Mouse (Mus musculus): Measurements from ENCODE around the gene Ucn3. TPM values are rescaled to one million over a fixed set of nuclear protein-coding genes. Genes with fewer than 3 reads are reported as not detected.
"Not testable (repeated sequence)": the region's sequence is repeated elsewhere in the genome, so short reads cannot be mapped to it uniquely, and the experiment has no call there.

Ucn3 gene
- polyA plus RNA-seq, 1 experiment from 2014 or later: not detected

- Histone ChIP-seq H3K4me3 (no peak overlapping the region), H3K27me3 (replicated peaks) (no peaks in the 10 kb centered on the region), H3K9ac (no peak overlapping the region), H3K4me1 (peaks cover 18% of the 10 kb centered on the region), H3K4me2 (no peak overlapping the region), H3K9me3 (replicated peaks) (no peaks in the 10 kb centered on the region), H3K36me3 (peaks cover 62% of the 10 kb centered on the region), H3K27ac (no peak overlapping the region)
- 88% methylated on average over 5 of the region's 5 CpGs for WGBS (ENCODE audit: insufficient replicate concordance)
- ATAC-seq: no peak
Observed at GRCm38 (mm10) chr13:3910356-3910755, 34.8 kb downstream of the Ucn3 start.

GRCm38 (mm10) chr13:3908262-3908661, 36.9 kb downstream of the Ucn3 start:
- H3K27me3 ChIP-seq (replicated peaks): no peaks in the 10 kb centered on the region
- 0 out of 2 replicates have a peak, but pooled peaks cover 9% of the 10 kb centered on the region for H3K4me1 ChIP-seq
- no peak overlapping the region for H3K4me2 ChIP-seq
- no peaks in the 10 kb centered on the region for H3K9me3 ChIP-seq (replicated peaks)
- 54% methylated on average over 4 of the region's 4 CpGs for WGBS (ENCODE audit: insufficient replicate concordance)
- no peak overlapping the region for H3K27ac ChIP-seq
- no peak overlapping the region for H3K9ac ChIP-seq
- ATAC-seq: no peak
- H3K36me3 ChIP-seq: peaks cover 64% of the 10 kb centered on the region
- H3K4me3 ChIP-seq: no peak overlapping the region

DNA sequence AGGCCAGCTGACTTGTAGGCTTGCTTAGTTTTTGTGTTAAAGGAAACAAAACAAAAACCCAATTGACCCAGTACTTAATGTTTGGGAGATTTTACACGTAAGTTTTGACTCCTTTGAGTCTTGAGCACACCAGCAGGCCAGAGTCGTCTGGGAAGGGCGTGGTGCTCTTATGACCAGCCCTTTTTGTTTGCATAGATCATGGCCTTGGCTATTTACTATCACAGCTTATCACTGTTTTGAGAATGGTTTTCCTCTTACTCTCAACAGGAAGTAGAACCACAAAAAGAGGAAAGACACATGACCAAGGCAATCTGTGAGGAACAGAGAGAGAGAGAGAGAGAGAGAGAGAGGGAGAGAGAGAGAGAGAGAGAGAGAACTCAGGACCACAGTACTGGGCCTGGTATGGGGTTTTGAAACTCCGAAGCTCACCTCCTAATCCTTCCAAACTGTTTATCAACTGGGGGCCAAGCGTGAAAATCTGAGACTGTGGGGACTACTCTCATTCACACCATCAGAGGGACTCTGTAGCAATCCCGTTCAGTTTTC, 37.9 kb downstream of the Ucn3 start:
- no peaks in the 10 kb centered on the region for H3K27me3 ChIP-seq (replicated peaks)
- no peaks in the 10 kb centered on the region for H3K9me3 ChIP-seq (replicated peaks)
- no peak overlapping the region for H3K4me3 ChIP-seq
- WGBS (ENCODE audit: insufficient replicate concordance): 58% methylated on average over 6 of the region's 6 CpGs
- H3K36me3 ChIP-seq: peaks cover 62% of the 10 kb centered on the region
- no peak overlapping the region for H3K9ac ChIP-seq
- 0 out of 2 replicates have a peak, but pooled peaks cover 9% of the 10 kb centered on the region for H3K4me1 ChIP-seq
- H3K4me2 ChIP-seq: no peak overlapping the region
- 0 out of 2 replicates have a peak, but pooled peaks have one; percentile 24 for ATAC-seq
- H3K27ac ChIP-seq: no peak overlapping the region

DNA sequence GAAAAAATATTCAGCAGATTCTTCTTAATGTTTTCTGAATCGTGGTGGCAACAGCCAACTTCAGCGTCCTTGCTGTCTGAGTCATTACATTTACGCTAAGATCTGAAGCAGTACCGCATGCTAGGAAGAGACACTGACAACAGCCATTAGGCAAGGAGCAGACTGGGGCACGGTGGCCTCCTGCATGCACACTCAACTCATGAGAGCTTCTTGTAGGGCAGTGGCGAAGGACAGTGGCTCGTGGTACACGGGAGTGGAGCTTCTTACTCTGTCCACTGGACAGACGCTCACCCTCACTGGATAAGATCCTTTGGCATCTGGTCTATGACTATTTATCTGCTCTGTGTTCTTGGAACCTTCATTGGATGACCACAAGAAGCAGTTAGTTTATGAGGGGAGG, 45.8 kb downstream of the Ucn3 start:
- Histone ChIP-seq H3K4me2 (no peak overlapping the region), H3K4me1 (peaks cover 22% of the 10 kb centered on the region), H3K9me3 (replicated peaks) (no peaks in the 10 kb centered on the region), H3K9ac (no peak overlapping the region), H3K36me3 (peaks cover 59% of the 10 kb centered on the region), H3K27ac (no peak overlapping the region), H3K27me3 (replicated peaks) (no peaks in the 10 kb centered on the region), H3K4me3 (no peak overlapping the region)
- 88% methylated on average over 9 of the region's 9 CpGs for WGBS (ENCODE audit: insufficient replicate concordance)
- ATAC-seq: no peak

GRCm38 (mm10) chr13:3898202-3898601, 46.9 kb downstream of the Ucn3 start:
- not testable (repeated sequence) for H3K4me3 ChIP-seq; H3K9me3 ChIP-seq (replicated peaks); H3K27ac ChIP-seq; H3K27me3 ChIP-seq (replicated peaks); H3K9ac ChIP-seq; H3K4me2 ChIP-seq; ATAC-seq
- peaks cover 31% of the 10 kb centered on the region for H3K4me1 ChIP-seq
- WGBS (ENCODE audit: insufficient replicate concordance): 86% methylated on average over 5 of the region's 5 CpGs
- H3K36me3 ChIP-seq: peaks cover 52% of the 10 kb centered on the region

DNA sequence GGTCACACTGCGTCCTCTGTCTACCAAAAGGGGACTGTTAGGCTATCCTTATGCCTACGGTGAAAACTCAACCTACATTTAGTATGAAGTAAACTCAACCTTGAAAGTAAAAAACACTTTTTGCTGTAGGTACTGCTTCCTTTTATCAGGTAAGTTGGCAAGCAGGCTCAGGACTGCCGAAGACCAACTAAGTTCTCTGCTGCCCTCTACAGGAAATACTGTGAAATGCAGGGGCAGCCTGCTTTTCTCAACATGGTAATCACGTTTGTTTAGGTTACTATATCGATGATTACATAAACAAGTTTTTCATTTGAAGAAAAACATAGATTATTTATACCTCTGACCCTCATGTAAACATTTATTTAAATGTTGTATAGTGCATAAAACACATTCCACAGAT, 48.2 kb downstream of the Ucn3 start:
- H3K27ac ChIP-seq: no peak overlapping the region
- no peaks in the 10 kb centered on the region for H3K9me3 ChIP-seq (replicated peaks)
- 35% methylated on average over 5 of the region's 5 CpGs for WGBS (ENCODE audit: insufficient replicate concordance)
- ATAC-seq: no peak
- no peak overlapping the region for H3K4me3 ChIP-seq
- no peak overlapping the region for H3K4me2 ChIP-seq
- peaks cover 35% of the 10 kb centered on the region for H3K4me1 ChIP-seq
- peaks cover 48% of the 10 kb centered on the region for H3K36me3 ChIP-seq
- H3K9ac ChIP-seq: no peak overlapping the region
- no peaks in the 10 kb centered on the region for H3K27me3 ChIP-seq (replicated peaks)

GRCm38 (mm10) chr13:3896032-3896431, 49.1 kb downstream of the Ucn3 start:
- no peak overlapping the region for H3K27ac ChIP-seq
- peaks cover 48% of the 10 kb centered on the region for H3K36me3 ChIP-seq
- no peak overlapping the region for H3K4me2 ChIP-seq
- H3K9ac ChIP-seq: no peak overlapping the region
- peaks cover 42% of the 10 kb centered on the region for H3K4me1 ChIP-seq
- WGBS (ENCODE audit: insufficient replicate concordance): 80% methylated on average over 6 of the region's 6 CpGs
- H3K9me3 ChIP-seq (replicated peaks): no peaks in the 10 kb centered on the region
- no peak overlapping the region for H3K4me3 ChIP-seq
- H3K27me3 ChIP-seq (replicated peaks): no peaks in the 10 kb centered on the region
- no peak for ATAC-seq

DNA sequence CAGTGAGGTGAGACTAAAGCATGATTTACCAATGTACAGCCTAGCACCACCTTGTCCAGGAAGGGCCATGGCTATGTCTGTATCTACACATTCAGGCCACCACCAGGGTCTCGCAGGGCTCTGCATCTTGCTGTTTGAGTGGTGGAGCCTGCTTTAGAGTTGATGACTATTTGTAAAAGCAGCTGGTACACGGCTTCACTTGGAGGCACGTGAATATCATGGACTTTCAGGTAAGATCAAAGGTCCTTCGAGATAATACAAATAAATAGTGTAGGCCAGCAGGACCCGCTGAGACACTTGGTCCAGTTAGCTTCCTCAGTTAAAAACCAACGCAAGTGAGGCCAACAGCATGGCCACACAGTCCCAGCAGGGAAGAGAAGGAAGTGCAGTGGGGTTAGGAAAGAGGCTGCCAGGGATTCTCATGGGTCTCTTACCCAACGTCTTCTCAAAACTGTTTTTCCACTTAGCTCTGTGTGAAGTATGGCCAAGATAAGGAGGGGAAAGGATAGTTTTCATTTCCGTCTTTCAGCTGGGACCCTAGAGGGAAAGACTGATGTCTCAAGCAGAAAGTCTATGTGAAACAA, 49.7 kb downstream of the Ucn3 start:
- Histone ChIP-seq H3K4me3 (no peak overlapping the region), H3K4me1 (peaks cover 47% of the 10 kb centered on the region), H3K9me3 (replicated peaks) (no peaks in the 10 kb centered on the region), H3K9ac (no peak overlapping the region), H3K27ac (no peak overlapping the region), H3K27me3 (replicated peaks) (no peaks in the 10 kb centered on the region), H3K36me3 (peaks cover 43% of the 10 kb centered on the region), H3K4me2 (no peak overlapping the region)
- ATAC-seq: no peak
- WGBS (ENCODE audit: insufficient replicate concordance): 67% methylated on average over 8 of the region's 8 CpGs

DNA sequence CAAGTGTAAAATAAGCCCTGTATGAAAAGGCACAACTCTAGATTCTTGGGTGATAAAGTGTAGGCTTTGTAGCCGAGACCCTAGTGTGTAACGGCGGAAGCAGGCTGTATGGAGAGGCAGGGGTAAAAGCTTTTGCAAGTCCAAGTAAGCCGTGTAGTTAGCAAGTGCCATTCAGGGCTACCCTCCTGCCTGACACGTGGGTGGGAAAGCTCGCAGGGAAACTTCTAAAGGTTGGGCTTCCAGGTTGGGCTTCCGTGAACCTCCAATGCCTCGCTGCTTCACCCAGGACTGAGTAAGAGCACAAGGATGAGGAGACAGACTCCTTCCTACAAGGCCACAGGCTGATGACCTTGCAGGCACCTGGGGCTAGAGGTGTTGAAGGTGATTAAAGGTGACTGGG, 50.6 kb downstream of the Ucn3 start:
- WGBS (ENCODE audit: insufficient replicate concordance): 84% methylated on average over 8 of the region's 8 CpGs
- no peak for ATAC-seq
- no peaks in the 10 kb centered on the region for H3K27me3 ChIP-seq (replicated peaks)
- H3K9ac ChIP-seq: no peak overlapping the region
- H3K27ac ChIP-seq: no peak overlapping the region
- peaks cover 41% of the 10 kb centered on the region for H3K36me3 ChIP-seq
- no peak overlapping the region for H3K4me2 ChIP-seq
- H3K9me3 ChIP-seq (replicated peaks): no peaks in the 10 kb centered on the region
- no peak overlapping the region for H3K4me3 ChIP-seq
- peaks cover 55% of the 10 kb centered on the region for H3K4me1 ChIP-seq

GRCm38 (mm10) chr13:3893126-3893734, 51.9 kb downstream of the Ucn3 start:
- under 1% methylated on average over 35 of the region's 35 CpGs for WGBS (ENCODE audit: insufficient replicate concordance)
- Histone ChIP-seq H3K27me3 (replicated peaks) (no peaks in the 10 kb centered on the region), H3K9me3 (replicated peaks) (no peaks in the 10 kb centered on the region), H3K4me2 (peak overlapping the region; percentile 74), H3K4me3 (peak overlapping the region; percentile 76), H3K4me1 (peaks cover 63% of the 10 kb centered on the region), H3K27ac (peak overlapping the region; percentile 78), H3K9ac (peak overlapping the region; percentile 76), H3K36me3 (peaks cover 41% of the 10 kb centered on the region)
- peak; percentile 99 for ATAC-seq

DNA sequence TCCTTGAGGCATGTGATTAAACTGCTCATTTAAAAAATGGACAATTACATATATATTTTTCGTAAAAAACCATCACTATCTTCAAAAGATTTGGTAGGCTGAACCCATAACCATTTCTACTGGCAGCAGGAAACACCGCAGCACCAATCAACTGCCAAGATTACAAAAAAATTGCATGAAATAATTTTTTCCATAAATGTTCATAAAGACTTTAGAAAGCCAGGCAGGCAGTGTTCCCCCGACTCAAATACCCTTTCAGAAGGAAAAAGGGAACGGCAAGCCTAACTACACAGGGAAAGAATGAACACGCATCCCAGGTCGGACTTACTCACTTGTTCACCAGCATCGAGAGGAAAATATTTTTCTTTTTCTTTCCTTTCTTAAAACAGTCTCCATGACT, 52.5 kb downstream of the Ucn3 start:
- Histone ChIP-seq H3K27me3 (replicated peaks) (no peaks in the 10 kb centered on the region), H3K4me3 (peak overlapping the region; percentile 76), H3K4me1 (peaks cover 63% of the 10 kb centered on the region), H3K9ac (peak overlapping the region; percentile 76), H3K4me2 (peak overlapping the region; percentile 74), H3K9me3 (replicated peaks) (no peaks in the 10 kb centered on the region), H3K27ac (peak overlapping the region; percentile 78), H3K36me3 (peaks cover 44% of the 10 kb centered on the region)
- WGBS (ENCODE audit: insufficient replicate concordance): 10% methylated on average over 7 of the region's 7 CpGs
- ATAC-seq: no peak

GRCm38 (mm10) chr13:3891479-3892087, 53.6 kb downstream of the Ucn3 start:
- 0 out of 2 replicates have a peak, but pooled peaks have one; percentile 10 for ATAC-seq
- 50% methylated on average over 8 of the region's 8 CpGs for WGBS (ENCODE audit: insufficient replicate concordance)
- Histone ChIP-seq H3K36me3 (peaks cover 54% of the 10 kb centered on the region), H3K27me3 (replicated peaks) (no peaks in the 10 kb centered on the region), H3K27ac (peak overlapping the region; percentile 78), H3K9me3 (replicated peaks) (no peaks in the 10 kb centered on the region), H3K4me3 (peak overlapping the region; percentile 76), H3K9ac (peak overlapping the region; percentile 76), H3K4me2 (peak overlapping the region; percentile 74), H3K4me1 (peaks cover 60% of the 10 kb centered on the region)

Data from liver, embryonic 12.5 days (tissue).